Mouse (Mus musculus) heart, postnatal 0 days (tissue): ENCODE measurements around the gene Tsen2.

Experiments used
- CTCF ChIP-seq: IDR thresholded peaks from 2 replicates; pipeline ENCODE4 v1.5.1; 2016; ENCODE audit warnings: antibody characterized with exemption, control low read depth, low read depth
- EP300 ChIP-seq: IDR thresholded peaks from 2 replicates; pipeline ENCODE4 v1.6.1; 2016; ENCODE audit warnings: antibody characterized with exemption, low read depth

GRCm38 (mm10) chr6:115594463-115594862 is 50.0 kb downstream of the Tsen2 start:
- TF ChIP-seq CTCF (no peak), EP300 (no peak)
